Mouse (Mus musculus) liver, postnatal 0 days (tissue): ENCODE measurements around the gene Frmd6. TPM values are rescaled to one million over a fixed set of nuclear protein-coding genes. Genes with fewer than 3 reads are reported as not detected.
A peak's percentile ranks its signal among the peaks of the same experiment; 100 is the strongest.

ENCODE experiments used
- ATAC-seq: fragments of 200-750 bp; cut with Nextera tagmentation; 2 replicates; pipeline ENCODE4 v1.8.0; 2017; ENCODE audit warnings: mild to moderate bottlenecking, moderate library complexity
- DNase-seq: peaks from one replicate; pipeline ENCODE4 v3.0.0-alpha.2; 2016
- H3K27ac ChIP-seq: fragments of 300-500 bp; sonication (generic); 2 replicates; pipeline ENCODE4 v1.5.1; 2014; ENCODE audit warnings: antibody characterized with exemption, moderate library complexity, mild to moderate bottlenecking, low read depth
- H3K27me3 ChIP-seq: fragments of 300-500 bp; sonication (generic); 2 replicates; pipeline ENCODE4 v1.6.1; 2014; ENCODE audit warnings: low read length, control low read depth, mixed read lengths; ENCODE audit not compliant: insufficient read depth
- H3K36me3 ChIP-seq: fragments of 300-500 bp; sonication (generic); replicated peaks from 2 replicates; pipeline ENCODE4 v1.6.1; 2014; ENCODE audit warnings: mild to moderate bottlenecking, control low read depth, low read length, moderate library complexity, mixed read lengths; ENCODE audit not compliant: insufficient read depth
- H3K4me1 ChIP-seq: fragments of 300-500 bp; sonication (generic); 2 replicates; pipeline ENCODE4 v1.6.1; 2014; ENCODE audit warnings: antibody characterized with exemption, mild to moderate bottlenecking, control low read depth; ENCODE audit not compliant: insufficient read depth
- H3K4me2 ChIP-seq: fragments of 300-500 bp; sonication (generic); 2 replicates; pipeline ENCODE4 v1.6.1; 2014; ENCODE audit warnings: low read depth, mild to moderate bottlenecking, low read length, moderate library complexity, mixed read lengths
- H3K4me3 ChIP-seq: fragments of 300-500 bp; sonication (generic); 2 replicates; pipeline ENCODE4 v1.5.1; 2014; ENCODE audit warnings: low read depth, low read length
- H3K9ac ChIP-seq: fragments of 300-500 bp; sonication (generic); replicated peaks from 2 replicates; pipeline ENCODE4 v1.6.1; 2014; ENCODE audit warnings: mild to moderate bottlenecking, moderate library complexity
- H3K9me3 ChIP-seq: fragments of 300-500 bp; sonication (generic); 2 replicates; pipeline ENCODE4 v1.6.1; 2016; ENCODE audit warnings: mild to moderate bottlenecking, control low read depth, low read length, mixed read lengths
- CTCF ChIP-seq: sonication (generic); IDR thresholded peaks from 2 replicates; pipeline ENCODE4 v1.5.1; 2016; ENCODE audit warnings: antibody characterized with exemption, low read depth
- EP300 ChIP-seq: IDR thresholded peaks from 2 replicates; pipeline ENCODE4 v1.6.1; 2016; ENCODE audit warnings: antibody characterized with exemption, low read depth, mild to moderate bottlenecking
- WGBS: fragments of 180-500 bp; shearing (Covaris S2); extraction: QIAGEN DNeasy Blood & Tissue Kit; methylation state at CpG from one replicate; pipeline ENCODE4 v1.1.7; 2014; ENCODE audit not compliant: insufficient replicate concordance; 5-methylcytosine and 5-hydroxymethylcytosine counted together
- polyA plus RNA-seq: library from polyadenylated mRNA; unstranded; fragments of >200 nt; fragmentation: Nextera tagmentation; extraction: Ambion mirVana; gene quantifications from 2 replicates; pipeline ENCODE4 v1.2.1, GENCODE M21; 2015

Gene Frmd6
- polyA plus RNA-seq, 1 experiment from 2014 or later, result 2.0 TPM

- TF ChIP-seq EP300 (no peak), CTCF (no peak)
- Histone ChIP-seq H3K4me1 (no peaks in the 10 kb centered on the region), H3K9me3 (no peaks in the 10 kb centered on the region), H3K27me3 (no peaks in the 10 kb centered on the region), H3K4me2 (peak overlapping the region; percentile 51), H3K9ac (no peak overlapping the region), H3K27ac (peak overlapping the region; percentile 86), H3K4me3 (no peak overlapping the region), H3K36me3 (no peaks in the 10 kb centered on the region)
- DNase-seq, result no peak
- 52% methylated on average over 16 of the region's 16 CpGs for WGBS
- peak; percentile 96 for ATAC-seq
Observed at GRCm38 (mm10) chr12:70794543-70795388, 30.5 kb upstream of the Frmd6 start.

DNA sequence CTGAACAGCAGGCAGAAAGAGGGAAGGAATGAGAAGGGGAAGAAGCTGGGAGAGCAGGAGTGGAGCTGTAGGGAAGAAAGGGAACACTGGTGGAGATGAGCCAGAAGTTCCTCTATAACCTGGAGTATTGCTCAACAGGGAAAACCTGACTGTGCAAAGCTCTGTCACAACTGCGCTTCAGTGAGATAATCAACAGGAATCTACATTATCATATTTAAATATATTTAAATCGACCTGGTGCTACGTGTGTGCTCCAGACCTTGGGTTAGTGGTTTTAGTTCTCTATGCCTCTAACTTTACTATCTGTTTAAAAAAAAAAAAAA lies 30.0 kb upstream of the Frmd6 start:
- no peaks in the 10 kb centered on the region for H3K27me3 ChIP-seq
- no peak overlapping the region for H3K9ac ChIP-seq
- H3K4me3 ChIP-seq, result no peak overlapping the region
- 49% methylated on average over 3 of the region's 3 CpGs for WGBS
- ATAC-seq, result peak; percentile 84
- H3K27ac ChIP-seq, result peak overlapping the region; percentile 86
- H3K9me3 ChIP-seq, result no peaks in the 10 kb centered on the region
- H3K36me3 ChIP-seq, result no peaks in the 10 kb centered on the region
- peak overlapping the region; percentile 51 for H3K4me2 ChIP-seq
- no peak for TF ChIP-seq CTCF
- TF ChIP-seq EP300, result no peak; the same call in 1 of the 2 replicates
- H3K4me1 ChIP-seq, result no peaks in the 10 kb centered on the region
- peak; percentile 43 for DNase-seq

GRCm38 (mm10) chr12:70798496-70798895 lies 26.8 kb upstream of the Frmd6 start:
- Histone ChIP-seq H3K9me3 (no peaks in the 10 kb centered on the region), H3K9ac (no peak overlapping the region), H3K4me2 (no peak overlapping the region), H3K27me3 (no peaks in the 10 kb centered on the region), H3K27ac (no peak overlapping the region), H3K36me3 (no peaks in the 10 kb centered on the region), H3K4me3 (no peak overlapping the region), H3K4me1 (no peaks in the 10 kb centered on the region)
- 66% methylated on average over 8 of the region's 8 CpGs for WGBS
- no peak for DNase-seq
- ATAC-seq, result no peak
- TF ChIP-seq CTCF (no peak), EP300 (no peak)

DNA sequence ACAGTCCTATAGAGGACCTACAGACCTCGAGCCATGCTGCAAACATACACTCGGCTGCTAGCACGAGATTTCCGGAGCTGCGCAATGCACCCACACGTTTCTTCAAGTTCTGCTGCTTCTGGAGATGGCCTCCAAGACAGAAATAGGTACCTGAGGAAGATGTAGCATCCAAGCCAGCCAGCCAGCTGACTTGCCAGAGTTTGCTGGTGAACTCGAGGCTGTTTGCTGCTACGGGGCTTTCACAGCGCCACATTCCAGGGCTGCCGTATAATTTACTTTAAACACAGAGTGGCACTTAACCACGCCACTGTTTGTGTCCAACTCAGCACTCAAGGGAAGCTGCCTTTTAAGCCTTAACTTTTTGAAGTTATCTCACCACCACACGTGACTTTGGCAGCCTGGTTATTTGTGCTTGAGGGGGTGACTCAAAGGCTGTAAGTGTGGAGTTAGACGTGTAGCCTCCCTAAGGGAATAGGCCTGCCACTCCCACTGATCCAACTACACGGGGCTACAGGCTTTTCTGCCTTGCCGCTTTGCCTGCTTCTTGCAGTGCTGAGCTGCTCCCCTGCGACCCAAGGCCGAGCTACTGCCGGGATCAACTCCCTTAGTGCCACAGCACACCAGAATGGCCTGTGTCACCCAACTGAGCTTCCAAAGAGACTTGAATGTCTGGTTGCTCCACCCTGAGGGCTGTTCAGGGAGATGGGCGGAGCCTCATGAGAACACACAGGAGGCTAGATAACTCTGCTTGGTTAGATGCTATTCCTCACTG lies 25.9 kb upstream of the Frmd6 start:
- H3K27ac ChIP-seq, result no peak overlapping the region
- H3K36me3 ChIP-seq, result no peaks in the 10 kb centered on the region
- 57% methylated on average over 19 of the region's 19 CpGs for WGBS
- H3K9me3 ChIP-seq, result no peaks in the 10 kb centered on the region
- TF ChIP-seq CTCF (no peak), EP300 (no peak)
- H3K4me3 ChIP-seq, result no peak overlapping the region
- no peak overlapping the region for H3K4me2 ChIP-seq
- no peak for DNase-seq
- H3K4me1 ChIP-seq, result no peaks in the 10 kb centered on the region
- H3K27me3 ChIP-seq, result no peaks in the 10 kb centered on the region
- no peak overlapping the region for H3K9ac ChIP-seq
- ATAC-seq, result no peak

- H3K4me3 ChIP-seq, result no peak overlapping the region
- TF ChIP-seq CTCF (no peak), EP300 (no peak)
- no peak overlapping the region for H3K4me2 ChIP-seq
- H3K9ac ChIP-seq, result no peak overlapping the region
- H3K9me3 ChIP-seq, result no peaks in the 10 kb centered on the region
- no peaks in the 10 kb centered on the region for H3K4me1 ChIP-seq
- DNase-seq (no peak), ATAC-seq (no peak)
- H3K27ac ChIP-seq, result no peak overlapping the region
- no peaks in the 10 kb centered on the region for H3K36me3 ChIP-seq
- WGBS, result 58% methylated on average over 8 of the region's 8 CpGs
- no peaks in the 10 kb centered on the region for H3K27me3 ChIP-seq
Observed at GRCm38 (mm10) chr12:70800086-70800485, 25.2 kb upstream of the Frmd6 start.

DNA sequence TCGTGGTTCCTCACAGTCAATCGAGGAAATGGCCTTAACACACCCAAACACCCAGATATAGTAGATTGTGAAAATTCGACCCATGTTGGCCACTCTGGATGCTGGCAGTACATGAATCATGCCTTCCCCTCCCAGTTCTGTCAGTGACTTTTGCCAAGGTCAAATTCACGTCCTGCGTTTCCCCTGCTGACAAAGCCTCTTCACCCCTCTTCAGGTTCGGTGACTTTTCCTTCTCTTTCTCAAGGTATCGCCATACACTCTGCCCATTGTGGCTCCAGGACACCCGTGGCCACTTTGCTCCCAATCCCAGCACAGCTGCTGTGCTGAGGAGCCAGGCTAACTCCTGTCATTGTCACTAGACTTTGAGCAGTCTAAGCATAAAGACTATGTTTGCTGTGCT lies 24.0 kb upstream of the Frmd6 start:
- ATAC-seq, result no peak
- Histone ChIP-seq H3K4me3 (no peak overlapping the region), H3K36me3 (no peaks in the 10 kb centered on the region), H3K4me2 (no peak overlapping the region), H3K4me1 (no peaks in the 10 kb centered on the region), H3K9me3 (no peaks in the 10 kb centered on the region), H3K27me3 (no peaks in the 10 kb centered on the region), H3K9ac (no peak overlapping the region), H3K27ac (no peak overlapping the region)
- WGBS, result 56% methylated on average over 8 of the region's 8 CpGs
- no peak for DNase-seq
- TF ChIP-seq EP300 (no peak), CTCF (no peak)
